29 mouse cellular contexts compared by ENCODE assay signal in the genomic region with DNA sequence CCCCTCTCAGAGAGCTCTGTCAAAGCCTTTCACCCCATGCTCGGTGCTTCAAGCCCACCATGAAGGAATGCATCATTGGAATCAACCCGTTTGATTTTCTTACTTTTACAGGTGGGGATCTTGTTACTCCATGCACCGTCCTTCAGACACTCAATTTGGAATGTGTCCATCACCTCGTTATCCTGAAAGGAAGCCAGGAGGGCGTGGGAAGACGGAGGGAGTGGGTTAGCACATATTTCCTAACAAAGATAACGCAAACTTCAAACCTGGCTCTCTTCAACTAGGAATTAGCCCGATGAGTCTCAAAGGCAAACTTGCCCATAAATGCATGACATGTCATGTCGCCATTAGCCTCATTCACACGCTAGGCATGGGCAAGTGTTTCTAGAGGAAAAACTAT. TPM values are rescaled to one million over a fixed set of nuclear protein-coding genes. Genes with fewer than 3 reads are reported as not detected.
"Had no signal": no experiment of that assay in that cellular context is flagged by ENCODE, and none has a peak within 500 bp of the region (broad histone marks: within the 10 kb centered on the region; RNA-seq: fewer than 3 reads in every experiment).

No protein-coding gene starts in this region.

- H3K4me2 ChIP-seq: heart, embryonic 12.5 days; hindbrain, embryonic 12.5 days; hindbrain, embryonic 14.5 days; intestine, embryonic 15.5 days; limb, embryonic 12.5 days had no signal

- DNase-seq: gastrocnemius, adult 2 months; gastrocnemius, postnatal 10 days; gastrocnemius, postnatal 25 days; heart, adult 2 months; heart, postnatal 10 days; heart, postnatal 4 days; kidney, adult 18-20 months; kidney, adult 8-10 months; kidney, postnatal 10 days; kidney, postnatal 25 days; kidney, postnatal 4 days; liver had no signal

- H3K27ac ChIP-seq: gastrocnemius, adult 2 months; heart, adult 2 months; heart, embryonic 10.5 days; hindbrain, embryonic 10.5 days; hindbrain, embryonic 12.5 days; hindbrain, embryonic 14.5 days; intestine, embryonic 15.5 days; layer of hippocampus, adult 2 months; left cerebral cortex, adult 2 months; limb, embryonic 10.5 days; limb, embryonic 12.5 days had no signal

- H3K27me3 ChIP-seq: hindbrain, embryonic 12.5 days; intestine, embryonic 15.5 days; limb, embryonic 12.5 days had no signal

- H3K36me3 ChIP-seq: heart, embryonic 12.5 days; intestine, embryonic 15.5 days; limb, embryonic 10.5 days; limb, embryonic 12.5 days had no signal

- H3K9ac ChIP-seq: heart, embryonic 12.5 days; hindbrain, embryonic 12.5 days; hindbrain, embryonic 14.5 days; intestine, embryonic 15.5 days; limb, embryonic 12.5 days had no signal

- H3K4me3 ChIP-seq: gastrocnemius, adult 2 months; heart, adult 2 months; heart, embryonic 10.5 days; heart, embryonic 12.5 days; hindbrain, embryonic 10.5 days; hindbrain, embryonic 12.5 days; intestine, embryonic 15.5 days; layer of hippocampus, adult 2 months; left cerebral cortex, adult 2 months; limb, embryonic 10.5 days; limb, embryonic 12.5 days had no signal

- ATAC-seq: hindbrain, embryonic 16.5 days; inflammation-experienced regulatory T-cells, adult 6 months; intestine, embryonic 15.5 days; intestine, postnatal 0 days had no signal

- H3K9me3 ChIP-seq: heart, embryonic 10.5 days; heart, embryonic 12.5 days; hindbrain, embryonic 10.5 days; hindbrain, embryonic 12.5 days; intestine, embryonic 15.5 days; limb, embryonic 10.5 days; limb, embryonic 12.5 days had no signal

- H3K4me1 ChIP-seq: hindbrain, embryonic 12.5 days; intestine, embryonic 15.5 days had no signal

RNA-seq across cellular contexts. Expression of a gene that starts 37.3 kb away (rescaled TPM):
- polyA plus RNA-seq: inflammation-experienced regulatory T-cells, adult 6 months had no signal

RNA-seq across cellular contexts. Expression of a gene that starts 54.4 kb away (rescaled TPM):
- polyA plus RNA-seq: heart, adult 2 months; heart, embryonic 10.5 days; heart, embryonic 12.5 days; heart, embryonic 14.5 days; heart, embryonic 16.5 days; hindbrain, embryonic 10.5 days; hindbrain, embryonic 12.5 days; hindbrain, embryonic 14.5 days; inflammation-experienced regulatory T-cells, adult 6 months; intestine, embryonic 15.5 days; intestine, postnatal 0 days; kidney, embryonic 14.5 days; limb, embryonic 10.5 days; limb, embryonic 12.5 days; limb, embryonic 14.5 days had no signal
